Mouse (Mus musculus) yolk sac, embryonic 10.5 days (tissue): ENCODE data around the gene Prkg1.
A peak's percentile ranks its signal among the peaks of the same experiment; 100 is the strongest.

Source experiments
- DNase-seq: peaks from one replicate; pipeline ENCODE4 v3.0.0-alpha.2; 2017; ENCODE audit warnings: low spot score

Prkg1 gene

GRCm38 (mm10) chr19:30843052-30843564 lies 921.7 kb downstream of the Prkg1 start:
- DNase-seq = peak; percentile 34

- DNase-seq = no peak
These were observed 922.2 kb downstream of the Prkg1 start for GRCm38 (mm10) chr19:30842640-30843039.

- DNase-seq = no peak
These were observed 931.7 kb downstream of the Prkg1 start for GRCm38 (mm10) chr19:30833045-30833651.

GRCm38 (mm10) chr19:30829231-30829775 lies 935.5 kb downstream of the Prkg1 start:
- no peak for DNase-seq

- DNase-seq = no peak
These were observed 937.0 kb downstream of the Prkg1 start for GRCm38 (mm10) chr19:30827820-30828219.

GRCm38 (mm10) chr19:30826106-30826505 lies 938.7 kb downstream of the Prkg1 start:
- DNase-seq = peak; percentile 48

- no peak for DNase-seq
These were observed 949.2 kb downstream of the Prkg1 start for GRCm38 (mm10) chr19:30815661-30816060.

GRCm38 (mm10) chr19:30806265-30806664 lies 958.6 kb downstream of the Prkg1 start:
- no peak for DNase-seq

- DNase-seq = no peak
These were observed 984.0 kb downstream of the Prkg1 start for GRCm38 (mm10) chr19:30780803-30781202.

GRCm38 (mm10) chr19:30768316-30768715 lies 996.5 kb downstream of the Prkg1 start:
- no peak for DNase-seq

GRCm38 (mm10) chr19:30744426-30744825 lies 1020.4 kb downstream of the Prkg1 start:
- DNase-seq = no peak

GRCm38 (mm10) chr19:30699130-30699529 lies 1065.7 kb downstream of the Prkg1 start:
- no peak for DNase-seq

GRCm38 (mm10) chr19:30691258-30691657 lies 1073.6 kb downstream of the Prkg1 start:
- peak; percentile 10 for DNase-seq

GRCm38 (mm10) chr19:30690691-30691090 lies 1074.1 kb downstream of the Prkg1 start:
- DNase-seq = no peak

GRCm38 (mm10) chr19:30687942-30688341 lies 1076.9 kb downstream of the Prkg1 start:
- DNase-seq = no peak

GRCm38 (mm10) chr19:30676308-30676707 lies 1088.5 kb downstream of the Prkg1 start:
- DNase-seq = no peak

- DNase-seq = peak; percentile 7
These were observed 1100.6 kb downstream of the Prkg1 start for GRCm38 (mm10) chr19:30664269-30664668.

- DNase-seq = no peak
These were observed 1122.1 kb downstream of the Prkg1 start for GRCm38 (mm10) chr19:30642629-30643170.

GRCm38 (mm10) chr19:30637471-30637870 lies 1127.4 kb downstream of the Prkg1 start:
- DNase-seq = no peak

- no peak for DNase-seq
These were observed 1133.8 kb downstream of the Prkg1 start for GRCm38 (mm10) chr19:30631051-30631450.

GRCm38 (mm10) chr19:30626036-30626435 lies 1138.8 kb downstream of the Prkg1 start:
- peak; percentile 18 for DNase-seq

GRCm38 (mm10) chr19:30625391-30625790 lies 1139.4 kb downstream of the Prkg1 start:
- DNase-seq = peak; percentile 9

GRCm38 (mm10) chr19:30623620-30624019 lies 1141.2 kb downstream of the Prkg1 start:
- DNase-seq = no peak
